ENCODE assay signal across 11 mouse cellular contexts in genomic region chr5:129113741-129114476, GRCm38 (mm10). TPM values are rescaled to one million over a fixed set of nuclear protein-coding genes. Genes with fewer than 3 reads are reported as not detected.
DNase-seq lines count a peak whose midpoint lies in the region.
"Had no signal": no experiment of that assay in that cellular context is flagged by ENCODE, and none has a peak within 500 bp of the region (broad histone marks: within the 10 kb centered on the region; RNA-seq: fewer than 3 reads in every experiment).

No protein-coding gene starts in this region.

- peak; percentile 54 for DNase-seq in layer of hippocampus, adult 11-12 months (ENCODE audit: low spot score)
- DNase-seq in layer of hippocampus, postnatal 25 days (ENCODE audit: extremely low spot score in 1 of 2, low spot score in 1 of 2) = no peak
- peak; percentile 94 for DNase-seq in brain, adult 2 months (ENCODE audit: low read depth, low spot score)
- peak; percentile 46 to 66 for DNase-seq in frontal cortex, postnatal 14 days (ENCODE audit: low spot score in 2 of 2)
- DNase-seq in right cerebral cortex, postnatal 10 days (ENCODE audit: low spot score in 2 of 2) = peak; percentile 66 to 84
- no peak for DNase-seq in cerebellum, adult 9-11 months
- DNase-seq in lung, postnatal 4 days = no peak
- DNase-seq in embryo, embryonic 10 days (ENCODE audit: low spot score) = no peak
- DNase-seq: cerebellum, adult 2 months; kidney, postnatal 4 days; spleen, adult 18-20 months had no signal

RNA-seq across cellular contexts. Expression of gene Adgrd1, which starts 17.4 kb away (rescaled TPM):
- under 1 TPM; 0.32 to 0.63 TPM for total RNA-seq in layer of hippocampus, postnatal 25 days (2021)

Comparison
In these comparisons a context has a peak if more than half of its experiments do, and no peak if none do; other contexts are left out.
1. DNase-seq: peak in layer of hippocampus, adult 11-12 months (single experiment), brain, adult 2 months (single experiment), frontal cortex, postnatal 14 days (2 of 2) and right cerebral cortex, postnatal 10 days (2 of 2); none in layer of hippocampus, postnatal 25 days (0 of 2), cerebellum, adult 9-11 months (single experiment), lung, postnatal 4 days (0 of 2) and embryo, embryonic 10 days (single experiment).